15 mouse cellular contexts compared by ENCODE assay signal in the genomic region with DNA sequence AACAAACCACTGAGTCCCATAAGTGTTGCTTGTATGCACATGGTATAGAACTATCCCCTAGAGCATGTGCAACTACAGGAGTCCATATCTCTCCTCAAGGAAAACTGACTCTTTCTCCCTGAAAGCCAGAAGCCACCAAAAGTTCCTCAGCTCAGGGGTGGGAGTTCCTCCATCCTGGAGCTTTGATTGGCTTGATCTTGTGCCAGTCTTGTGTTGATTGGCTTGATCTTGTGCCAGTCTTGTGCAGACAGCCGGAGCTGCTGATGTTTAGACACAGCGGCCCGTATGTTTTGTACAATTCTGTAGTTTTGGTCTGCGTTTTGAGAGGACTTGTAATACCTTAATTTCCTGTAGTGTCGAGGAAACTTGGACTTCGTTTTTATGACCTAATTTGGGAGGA.
DNase-seq lines count a peak whose midpoint lies in the region; TF ChIP-seq lines count a peak whose summit lies in the region.
"Had no signal": no experiment of that assay in that cellular context is flagged by ENCODE, and none has a peak within 500 bp of the region (broad histone marks: within the 10 kb centered on the region; RNA-seq: fewer than 3 reads in every experiment).

No protein-coding gene starts in this region.

- in situ Hi-C loops in ES-E14 (cut with MboI; ENCODE audit: low sequenced_read_pairs in 2 of 2, unreplicated experiment in 2 of 2), result no loop called here

- H3K27ac ChIP-seq in ES-E14 (ENCODE audit: insufficient read depth, low read depth, low read length, poor library complexity, severe bottlenecking), result no peak overlapping the region
- H3K27ac ChIP-seq: embryonic facial prominence, embryonic 10.5 days; forebrain, embryonic 13.5 days; heart, adult 2 months had no signal

- no peak overlapping the region for H3K4me3 ChIP-seq in ES-E14 (ENCODE audit: insufficient read depth in 1 of 2, low read depth in 1 of 2, low read length in 2 of 2, poor library complexity in 1 of 2, severe bottlenecking in 1 of 2)
- H3K4me3 ChIP-seq: embryonic facial prominence, embryonic 10.5 days; forebrain, embryonic 13.5 days; heart, adult 2 months; heart, embryonic 12.5 days had no signal

- no peaks in the 10 kb centered on the region for H3K4me1 ChIP-seq in ES-E14 (ENCODE audit: control insufficient read depth in 2 of 2, insufficient read depth in 2 of 2, low read length in 2 of 2, poor library complexity in 1 of 2)

- peak; percentile 38 to 57 for DNase-seq in cerebellum, postnatal 10 days
- DNase-seq in cerebellum, adult 8-10 months, result no peak
- DNase-seq in kidney, adult 18-20 months, result peak; percentile 38
- no peak for DNase-seq in kidney, postnatal 25 days
- no peak for DNase-seq in ES-E14 (ENCODE audit: low read depth, low spot score)
- DNase-seq in R1 (ENCODE audit: low read depth, low spot score), result peak; percentile 30
- no peak for DNase-seq in thymus, postnatal 25 days
- DNase-seq: adrenal gland, postnatal 25 days; forebrain, postnatal 0 days; gastrocnemius, postnatal 14 days; heart, adult 2 months had no signal

- H3K9me3 ChIP-seq in ES-E14 (ENCODE audit: control insufficient read depth, insufficient read depth, low read depth, low read length), result no peaks in the 10 kb centered on the region
- H3K9me3 ChIP-seq: embryonic facial prominence, embryonic 10.5 days; G1E had no signal

- H3K36me3 ChIP-seq in ES-E14 (ENCODE audit: control insufficient read depth, insufficient read depth, low read length, poor library complexity, severe bottlenecking), result no peaks in the 10 kb centered on the region
- H3K36me3 ChIP-seq: embryonic facial prominence, embryonic 10.5 days; heart, embryonic 12.5 days had no signal

- no peak overlapping the region for H3K9ac ChIP-seq in ES-E14 (ENCODE audit: insufficient read depth, low read depth, low read length, poor library complexity, severe bottlenecking)
- H3K9ac ChIP-seq: forebrain, embryonic 13.5 days; forebrain, postnatal 0 days; heart, embryonic 12.5 days had no signal

TF ChIP-seq in ES-E14, 5 proteins besides CTCF, POLR2A, EP300 and RAD21:
- TF ChIP-seq ZNF384 (IDR thresholded peaks at IDR 0.05; ENCODE audit: low read depth, low read length) (no peak), MAFK (IDR thresholded peaks at IDR 0.05; ENCODE audit: insufficient read depth, low read depth, low read length) (no peak), ZC3H11A (IDR thresholded peaks at IDR 0.05; ENCODE audit: borderline replicate concordance, low read depth, low read length) (no peak), HCFC1 (IDR thresholded peaks at IDR 0.05; ENCODE audit: borderline replicate concordance, insufficient read depth, low read length) (no peak), CHD2 (IDR thresholded peaks at IDR 0.05; ENCODE audit: low read depth, low read length) (peak; percentile 42; the same call in 1 of the 2 replicates)

Comparison
In these comparisons a context has a peak if more than half of its experiments do, and no peak if none do; other contexts are left out.
1. DNase-seq: peak in cerebellum, postnatal 10 days (2 of 2), kidney, adult 18-20 months (single experiment) and R1 (single experiment); none in cerebellum, adult 8-10 months (single experiment), kidney, postnatal 25 days (0 of 2), ES-E14 (single experiment) and thymus, postnatal 25 days (single experiment).